Mouse (Mus musculus) embryonic facial prominence, embryonic 13.5 days (tissue): ENCODE measurements around the gene Kcnh1. TPM values are rescaled to one million over a fixed set of nuclear protein-coding genes. Genes with fewer than 3 reads are reported as not detected.

Experiments used
- ATAC-seq: fragments of 200-750 bp; cut with Nextera tagmentation; 2 replicates; pipeline ENCODE4 v1.8.0; 2017; ENCODE audit warnings: low read depth; ENCODE audit not compliant: insufficient number of reproducible peaks, insufficient read depth, low FRiP score, low TSS enrichment
- H3K27ac ChIP-seq: fragments of 300-500 bp; sonication (generic); 2 replicates; pipeline ENCODE4 v1.5.1; 2015; ENCODE audit warnings: moderate library complexity, mild to moderate bottlenecking, inconsistent platforms
- H3K27me3 ChIP-seq: fragments of 300-500 bp; sonication (generic); 2 replicates; pipeline ENCODE4 v1.6.1; 2015; ENCODE audit warnings: mild to moderate bottlenecking, inconsistent platforms
- H3K36me3 ChIP-seq: fragments of 300-500 bp; sonication (generic); 2 replicates; pipeline ENCODE4 v1.6.1; 2015; ENCODE audit warnings: mild to moderate bottlenecking, inconsistent platforms
- H3K4me1 ChIP-seq: fragments of 300-500 bp; sonication (generic); 2 replicates; pipeline ENCODE4 v1.6.1; 2015; ENCODE audit warnings: inconsistent platforms
- H3K4me2 ChIP-seq: fragments of 300-500 bp; sonication (generic); 2 replicates; pipeline ENCODE4 v1.6.1; 2015; ENCODE audit warnings: moderate library complexity, mild to moderate bottlenecking, inconsistent platforms
- H3K4me3 ChIP-seq: fragments of 300-500 bp; sonication (generic); 2 replicates; pipeline ENCODE4 v1.5.1; 2015; ENCODE audit warnings: mild to moderate bottlenecking, inconsistent platforms
- H3K9ac ChIP-seq: fragments of 300-500 bp; sonication (generic); 2 replicates; pipeline ENCODE4 v1.6.1; 2015; ENCODE audit warnings: mild to moderate bottlenecking, inconsistent platforms
- H3K9me3 ChIP-seq: fragments of 300-500 bp; sonication (generic); 2 replicates; pipeline ENCODE4 v1.6.1; 2016; ENCODE audit warnings: inconsistent platforms
- WGBS: fragments of 180-500 bp; shearing (Covaris S2); methylation state at CpG from one replicate; pipeline ENCODE4 v1.1.7; 2015; ENCODE audit warnings: mixed read lengths; 5-methylcytosine and 5-hydroxymethylcytosine counted together
- polyA plus RNA-seq: library from polyadenylated mRNA; unstranded; fragments of >200 nt; fragmentation: Nextera tagmentation; extraction: Ambion mirVana; gene quantifications from 2 replicates; pipeline ENCODE4 v1.2.1, GENCODE M21; 2015

The Kcnh1 gene
- polyA plus RNA-seq, 1 experiment from 2014 or later, result 1.3 TPM

- peak overlapping the region; percentile 69 for H3K27ac ChIP-seq
- WGBS, result 54% methylated on average over 4 of the region's 4 CpGs
- H3K9ac ChIP-seq, result no peak overlapping the region
- H3K9me3 ChIP-seq, result no peaks in the 10 kb centered on the region
- no peaks in the 10 kb centered on the region for H3K36me3 ChIP-seq
- no peak overlapping the region for H3K4me2 ChIP-seq
- 0 out of 2 replicates have a peak, but pooled peaks have one; percentile 35 for ATAC-seq
- H3K27me3 ChIP-seq, result no peaks in the 10 kb centered on the region
- H3K4me3 ChIP-seq, result no peak overlapping the region
- peaks cover 34% of the 10 kb centered on the region for H3K4me1 ChIP-seq
Observed at GRCm38 (mm10) chr1:192449572-192450351, 259.2 kb downstream of the Kcnh1 start.

- peaks cover 34% of the 10 kb centered on the region for H3K4me1 ChIP-seq
- H3K4me2 ChIP-seq, result no peak overlapping the region
- H3K9ac ChIP-seq, result no peak overlapping the region
- no peak overlapping the region for H3K27ac ChIP-seq
- H3K36me3 ChIP-seq, result no peaks in the 10 kb centered on the region
- H3K27me3 ChIP-seq, result no peaks in the 10 kb centered on the region
- H3K9me3 ChIP-seq, result no peaks in the 10 kb centered on the region
- H3K4me3 ChIP-seq, result no peak overlapping the region
- ATAC-seq, result no peak
Observed at GRCm38 (mm10) chr1:192450425-192450824, 259.9 kb downstream of the Kcnh1 start.

DNA sequence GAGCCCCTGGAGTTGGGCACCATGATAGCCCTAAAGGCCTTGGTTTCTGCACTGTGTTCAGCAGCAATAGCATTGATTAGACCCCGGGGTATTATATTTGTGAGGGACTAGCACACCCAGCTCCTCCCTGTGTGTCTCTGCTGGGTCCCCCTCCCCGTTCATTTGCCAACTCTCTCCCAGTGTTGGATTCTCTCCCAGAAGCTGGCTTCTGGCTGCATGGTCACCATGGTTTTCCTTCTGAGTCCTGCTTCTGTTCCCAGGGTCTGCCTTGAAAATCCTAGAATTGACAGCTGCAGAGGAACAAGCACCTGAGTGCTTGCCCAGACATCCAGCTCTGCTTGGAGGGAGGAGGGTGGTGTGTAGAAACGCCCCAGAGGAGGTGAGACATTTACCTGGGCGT is 261.1 kb downstream of the Kcnh1 start:
- H3K27ac ChIP-seq, result no peak overlapping the region
- 62% methylated on average over 4 of the region's 4 CpGs for WGBS
- no peak overlapping the region for H3K4me2 ChIP-seq
- H3K9me3 ChIP-seq, result no peaks in the 10 kb centered on the region
- no peak for ATAC-seq
- H3K9ac ChIP-seq, result no peak overlapping the region
- H3K27me3 ChIP-seq, result no peaks in the 10 kb centered on the region
- H3K4me3 ChIP-seq, result no peak overlapping the region
- peaks cover 21% of the 10 kb centered on the region for H3K4me1 ChIP-seq
- no peaks in the 10 kb centered on the region for H3K36me3 ChIP-seq

- Histone ChIP-seq H3K36me3 (no peaks in the 10 kb centered on the region), H3K4me1 (peaks cover 16% of the 10 kb centered on the region), H3K27me3 (no peaks in the 10 kb centered on the region), H3K9me3 (no peaks in the 10 kb centered on the region), H3K4me3 (no peak overlapping the region), H3K4me2 (no peak overlapping the region), H3K27ac (no peak overlapping the region), H3K9ac (no peak overlapping the region)
- 20% methylated on average over 1 of the region's 1 CpGs for WGBS
- ATAC-seq, result no peak
Observed at GRCm38 (mm10) chr1:192454501-192454900, 263.9 kb downstream of the Kcnh1 start.

- Histone ChIP-seq H3K4me2 (no peak overlapping the region), H3K9ac (no peak overlapping the region), H3K4me3 (no peak overlapping the region), H3K27me3 (no peaks in the 10 kb centered on the region), H3K36me3 (no peaks in the 10 kb centered on the region), H3K27ac (no peak overlapping the region), H3K9me3 (no peaks in the 10 kb centered on the region), H3K4me1 (peaks cover 12% of the 10 kb centered on the region)
- WGBS, result 28% methylated on average over 4 of the region's 4 CpGs
- no peak for ATAC-seq
Observed at GRCm38 (mm10) chr1:192454981-192455380, 264.4 kb downstream of the Kcnh1 start.

DNA sequence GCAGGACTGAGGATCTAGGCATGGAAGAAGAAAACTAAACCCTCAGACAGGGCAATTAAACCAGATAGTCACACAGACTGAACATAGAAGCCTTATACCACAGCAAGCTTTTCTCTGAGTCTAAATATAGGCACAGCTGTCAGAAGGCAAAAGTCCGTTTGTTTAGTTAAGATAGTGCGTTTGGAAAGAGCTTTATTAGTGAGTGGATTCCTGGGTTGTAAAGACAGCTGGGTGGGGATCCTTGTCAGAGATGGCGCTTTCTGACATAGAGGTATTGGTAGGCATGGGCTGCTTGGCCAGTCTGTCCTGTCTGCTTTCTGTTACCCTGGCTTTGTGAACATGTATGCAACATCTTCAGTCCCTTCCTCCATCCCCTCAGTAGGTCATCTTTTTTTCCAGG is 266.5 kb downstream of the Kcnh1 start:
- Histone ChIP-seq H3K9ac (no peak overlapping the region), H3K27ac (no peak overlapping the region), H3K4me2 (no peak overlapping the region), H3K36me3 (no peaks in the 10 kb centered on the region), H3K4me1 (peaks cover 11% of the 10 kb centered on the region), H3K9me3 (no peaks in the 10 kb centered on the region), H3K4me3 (no peak overlapping the region), H3K27me3 (no peaks in the 10 kb centered on the region)
- WGBS, result 69% methylated on average over 3 of the region's 3 CpGs
- ATAC-seq, result no peak

GRCm38 (mm10) chr1:192457526-192458206 is 267.1 kb downstream of the Kcnh1 start:
- Histone ChIP-seq H3K4me3 (no peak overlapping the region), H3K27ac (no peak overlapping the region), H3K27me3 (no peaks in the 10 kb centered on the region), H3K4me1 (peaks cover 11% of the 10 kb centered on the region), H3K9ac (no peak overlapping the region), H3K4me2 (no peak overlapping the region), H3K36me3 (no peaks in the 10 kb centered on the region), H3K9me3 (no peaks in the 10 kb centered on the region)
- WGBS, result 86% methylated on average over 6 of the region's 6 CpGs
- no peak for ATAC-seq

DNA sequence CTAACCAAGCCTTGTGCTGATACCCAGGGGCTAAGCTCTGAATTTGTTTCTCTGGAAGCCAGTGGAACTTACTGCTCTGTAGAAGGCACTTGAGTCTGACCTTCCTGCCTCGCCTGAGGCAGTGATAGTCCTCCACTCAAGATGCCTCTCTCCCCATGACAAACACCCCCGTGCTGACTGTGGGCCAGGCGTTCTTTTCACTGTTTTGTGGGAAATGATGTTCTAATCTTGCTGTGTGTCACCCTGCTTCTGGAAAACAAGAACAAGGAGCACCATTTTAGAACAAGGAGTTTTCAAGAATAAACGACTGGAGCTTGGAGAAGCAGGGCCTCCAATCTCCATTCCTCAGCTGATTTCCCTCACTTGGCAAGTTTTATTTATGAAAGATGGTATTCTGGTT is 273.2 kb downstream of the Kcnh1 start:
- Histone ChIP-seq H3K27me3 (no peaks in the 10 kb centered on the region), H3K4me3 (no peak overlapping the region), H3K9me3 (no peaks in the 10 kb centered on the region), H3K4me1 (no peaks in the 10 kb centered on the region), H3K27ac (no peak overlapping the region), H3K36me3 (no peaks in the 10 kb centered on the region), H3K4me2 (no peak overlapping the region), H3K9ac (no peak overlapping the region)
- WGBS, result 70% methylated on average over 4 of the region's 4 CpGs
- no peak for ATAC-seq

- WGBS, result 45% methylated on average over 4 of the region's 4 CpGs
- Histone ChIP-seq H3K4me1 (no peaks in the 10 kb centered on the region), H3K4me2 (no peak overlapping the region), H3K9me3 (no peaks in the 10 kb centered on the region), H3K9ac (no peak overlapping the region), H3K36me3 (no peaks in the 10 kb centered on the region), H3K4me3 (no peak overlapping the region), H3K27ac (no peak overlapping the region), H3K27me3 (no peaks in the 10 kb centered on the region)
- no peak for ATAC-seq
Observed at GRCm38 (mm10) chr1:192472366-192472765, 281.8 kb downstream of the Kcnh1 start.

DNA sequence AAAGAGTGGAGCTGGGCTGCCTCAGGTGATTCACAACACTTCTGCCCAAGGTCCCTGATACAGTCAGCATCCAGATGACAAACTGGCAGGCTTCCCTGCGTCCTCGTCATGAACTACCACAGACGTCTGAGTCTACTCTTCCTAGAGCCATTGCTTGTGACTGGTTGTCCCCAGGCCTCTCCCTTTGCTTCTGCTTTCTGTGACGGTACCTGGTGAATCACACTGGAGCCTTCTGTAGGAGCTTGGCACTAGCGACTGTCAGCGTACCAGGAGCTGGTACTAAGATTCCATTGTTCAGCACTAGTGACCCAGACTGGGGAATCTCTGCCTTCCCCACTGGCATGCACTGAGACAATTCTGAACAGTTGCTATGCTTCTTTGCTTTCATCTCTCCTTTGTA is 282.6 kb downstream of the Kcnh1 start:
- Histone ChIP-seq H3K9ac (no peak overlapping the region), H3K9me3 (no peaks in the 10 kb centered on the region), H3K27me3 (no peaks in the 10 kb centered on the region), H3K4me1 (peaks cover 5% of the 10 kb centered on the region; the same call in 1 of the 2 replicates), H3K4me2 (no peak overlapping the region), H3K4me3 (no peak overlapping the region), H3K27ac (no peak overlapping the region), H3K36me3 (no peaks in the 10 kb centered on the region)
- no peak for ATAC-seq
- 87% methylated on average over 6 of the region's 6 CpGs for WGBS

GRCm38 (mm10) chr1:192476704-192477103 is 286.1 kb downstream of the Kcnh1 start:
- 59% methylated on average over 7 of the region's 7 CpGs for WGBS
- ATAC-seq, result no peak
- H3K9ac ChIP-seq, result no peak overlapping the region

GRCm38 (mm10) chr1:192477556-192477955 is 287.0 kb downstream of the Kcnh1 start:
- Histone ChIP-seq H3K9ac (no peak overlapping the region), H3K27me3 (no peaks in the 10 kb centered on the region), H3K36me3 (no peaks in the 10 kb centered on the region), H3K4me2 (no peak overlapping the region), H3K27ac (no peak overlapping the region), H3K4me3 (no peak overlapping the region), H3K9me3 (no peaks in the 10 kb centered on the region), H3K4me1 (peaks cover 5% of the 10 kb centered on the region; the same call in 1 of the 2 replicates)
- 59% methylated on average over 6 of the region's 6 CpGs for WGBS
- no peak for ATAC-seq

More at GRCm38 (mm10) chr1:192476704-192477103, 286.1 kb downstream of the Kcnh1 start:
- no peak overlapping the region for H3K4me2 ChIP-seq
- H3K36me3 ChIP-seq, result no peaks in the 10 kb centered on the region
- no peaks in the 10 kb centered on the region for H3K9me3 ChIP-seq
- no peak overlapping the region for H3K4me3 ChIP-seq
- H3K4me1 ChIP-seq, result peaks cover 5% of the 10 kb centered on the region; the same call in 1 of the 2 replicates
- no peak overlapping the region for H3K27ac ChIP-seq
- no peaks in the 10 kb centered on the region for H3K27me3 ChIP-seq
